Mouse (Mus musculus) CH12.LX (cell line): ENCODE results near the gene Lgr4.

ENCODE experiments used
- CTCF ChIP-seq, 2 experiments: IDR thresholded peaks in 1 of 2; conservative IDR thresholded peaks in 1 of 2; 2 replicates each; pipeline ENCODE4 v1.5.1; 2011 to 2012; ENCODE audit warnings: low read depth in 2 of 2, low read length in 2 of 2, improper control_type of control experiment in 1 of 2, inconsistent platforms in 1 of 2, mild to moderate bottlenecking in 1 of 2, moderate library complexity in 1 of 2
- ELF1 ChIP-seq: IDR thresholded peaks from 2 replicates; pipeline ENCODE4 v1.6.1; 2014; ENCODE audit warnings: low read depth, mild to moderate bottlenecking, inconsistent platforms, low read length, improper control_type of control experiment
- HCFC1 ChIP-seq: IDR thresholded peaks from 2 replicates; pipeline ENCODE4 v1.6.1; 2012; ENCODE audit warnings: low read depth, mild to moderate bottlenecking, inconsistent platforms, low read length, improper control_type of control experiment
- KAT2A ChIP-seq: IDR thresholded peaks from 2 replicates; pipeline ENCODE4 v1.6.1; 2012; ENCODE audit warnings: low read length, improper control_type of control experiment, inconsistent platforms; ENCODE audit not compliant: insufficient replicate concordance
- MAZ ChIP-seq: IDR thresholded peaks from 2 replicates; pipeline ENCODE4 v1.6.1; 2012; ENCODE audit warnings: low read depth, mild to moderate bottlenecking, inconsistent platforms, low read length, improper control_type of control experiment, moderate library complexity
- NRF1 ChIP-seq: IDR thresholded peaks from 2 replicates; pipeline ENCODE4 v1.6.1; 2014; ENCODE audit warnings: low read depth, mild to moderate bottlenecking, inconsistent platforms, low read length, improper control_type of control experiment, moderate library complexity
- POLR2A ChIP-seq: IDR thresholded peaks from 2 replicates; pipeline ENCODE4 v1.6.1; 2011; ENCODE audit warnings: low read depth, mild to moderate bottlenecking, improper control_type of control experiment, low read length
- POLR2AphosphoS2 ChIP-seq: IDR thresholded peaks from 2 replicates; pipeline ENCODE4 v1.6.1; 2011; ENCODE audit warnings: low read depth, low read length, improper control_type of control experiment
- SMC3 ChIP-seq: IDR thresholded peaks from 2 replicates; pipeline ENCODE4 v1.6.1; 2011; ENCODE audit warnings: low read depth, low read length, improper control_type of control experiment
- TBP ChIP-seq: conservative IDR thresholded peaks from 2 replicates; pipeline ENCODE4 v1.6.1; 2011; ENCODE audit warnings: low read depth, low read length, improper control_type of control experiment
- UBTF ChIP-seq: IDR thresholded peaks from 2 replicates; pipeline ENCODE4 v1.6.1; 2012; ENCODE audit warnings: low read depth, mild to moderate bottlenecking, inconsistent platforms, low read length, improper control_type of control experiment, moderate library complexity
- USF1 ChIP-seq: IDR thresholded peaks from 2 replicates; pipeline ENCODE4 v1.6.1; 2014; ENCODE audit warnings: low read depth, mild to moderate bottlenecking, inconsistent platforms, low read length, improper control_type of control experiment
- ZKSCAN1 ChIP-seq: IDR thresholded peaks from 2 replicates; pipeline ENCODE4 v1.6.1; 2012; ENCODE audit warnings: low read depth, inconsistent platforms, low read length, improper control_type of control experiment, borderline replicate concordance

GRCm38 (mm10) chr2:109935194-109935593 lies 17.7 kb downstream of the Lgr4 start:
- TF ChIP-seq CTCF (conservative IDR thresholded peaks at IDR 0.05 in 1 of 2, IDR thresholded peaks at IDR 0.05 in 1 of 2; ENCODE audit: low read depth in 2 of 2, low read length in 2 of 2) (no peak), UBTF (no peak), POLR2A (no peak), HCFC1 (no peak), POLR2AphosphoS2 (no peak), NRF1 (no peak), SMC3 (no peak), KAT2A (no peak), TBP (no peak), ELF1 (no peak), USF1 (no peak), MAZ (no peak), ZKSCAN1 (no peak)
